Mouse (Mus musculus) inflammation-experienced regulatory T-cells (primary cell): ENCODE results near the gene Slit1. TPM values are rescaled to one million over a fixed set of nuclear protein-coding genes. Genes with fewer than 3 reads are reported as not detected.

Experiments
- polyA plus RNA-seq, 2 experiments: library from polyadenylated mRNA; unstranded; fragments of 100-300 nt; shearing (Covaris generic); gene quantifications; one replicate each; pipeline ENCODE4 v1.2.1; 2017

The Slit1 gene
- polyA plus RNA-seq, result under 1 TPM; 0.22 to 0.83 TPM

DNA sequence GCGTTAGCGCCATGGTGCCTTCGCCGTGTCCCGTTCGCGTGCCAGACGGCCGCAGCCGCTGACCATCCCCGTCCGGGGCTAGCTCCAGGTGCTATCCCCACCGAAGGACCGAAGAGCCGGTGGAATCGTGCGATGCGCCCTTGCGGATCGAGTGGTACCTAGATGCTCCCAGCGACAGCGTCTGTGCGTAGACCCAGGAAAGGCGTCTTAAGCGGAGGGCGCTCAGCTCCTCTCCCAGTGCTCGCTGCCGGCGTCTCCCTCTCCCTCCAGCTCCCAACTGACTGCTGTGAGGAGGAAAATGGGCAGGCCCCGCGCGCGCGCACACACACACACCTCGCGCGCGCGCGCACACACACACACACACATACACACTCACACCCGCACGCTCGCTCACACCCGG lies at the start of gene Slit1:
Gene Slit1 (minus strand): TSS at position 270 of the 400 bp plus-strand sequence.

DNA sequence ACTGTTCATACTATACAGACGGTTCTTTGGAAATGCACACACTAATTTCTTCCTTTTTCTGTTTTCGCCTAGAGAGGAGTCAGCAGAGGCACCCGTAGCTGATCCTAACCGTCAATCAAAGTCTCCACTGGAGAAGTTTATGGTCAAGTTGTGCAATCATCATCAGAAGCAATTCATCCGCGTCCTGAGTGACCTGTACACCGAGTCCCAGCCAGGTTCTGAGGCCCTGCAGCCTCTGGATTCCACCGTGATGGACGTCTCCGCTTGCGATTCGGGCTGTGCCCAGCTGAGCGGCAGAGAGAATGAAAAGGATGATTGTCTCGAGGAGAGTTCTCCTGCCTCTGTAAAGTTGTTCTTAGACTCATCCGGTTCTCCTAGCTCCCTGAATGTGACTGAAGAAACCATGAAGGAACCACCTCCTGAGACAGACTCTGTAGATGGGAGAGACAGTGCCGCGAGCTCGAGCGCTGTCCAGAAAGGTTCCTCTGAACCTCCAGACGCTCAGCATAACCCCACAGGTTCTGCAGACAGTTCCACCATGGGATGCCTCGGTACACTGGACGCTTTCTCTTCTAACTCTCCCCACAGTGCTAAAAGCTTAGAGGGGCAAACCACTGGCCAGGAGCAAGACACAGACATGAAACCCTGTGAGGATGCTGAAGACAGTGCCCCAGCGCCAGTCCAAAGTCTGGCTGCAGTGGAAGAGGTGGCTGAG lies 161.6 kb downstream of the Slit1 start, which contains the start of gene Gm340:
Gene Gm340 (plus strand): TSS at position 665 of the 715 bp plus-strand sequence.

Other genes starting within 250 kb of the Slit1 start
- 1 to 10 TPM; 2.7 to 4.6 TPM for gene Gm340, start 161.3 kb downstream of the Slit1 start, polyA plus RNA-seq
- gene Arhgap19, start 58.4 kb upstream of the Slit1 start, polyA plus RNA-seq, result 1 to 10 TPM; 2.8 to 3.6 TPM
- 1 to 10 TPM; 2.3 to 3.8 TPM for gene Frat1, start 86.3 kb upstream of the Slit1 start, polyA plus RNA-seq
- 10 to 100 TPM; 19.6 to 22.9 TPM for gene Frat2, start 104.5 kb upstream of the Slit1 start, polyA plus RNA-seq
- gene Rrp12, start 152.5 kb upstream of the Slit1 start, polyA plus RNA-seq, result 10 to 100 TPM; 13.5 to 20.8 TPM
- gene Pgam1, start 168.3 kb upstream of the Slit1 start, polyA plus RNA-seq, result 100 to 1,000 TPM; 125 to 133 TPM
- gene Exosc1, start 189.8 kb upstream of the Slit1 start, polyA plus RNA-seq, result 10 to 100 TPM; 66.3 to 84.4 TPM
- 10 to 100 TPM; 56.1 to 71.6 TPM for gene Zdhhc16, start 189.8 kb upstream of the Slit1 start, polyA plus RNA-seq
- gene Mms19, start 237.5 kb upstream of the Slit1 start, polyA plus RNA-seq, result 10 to 100 TPM; 73.3 to 75.2 TPM
- 1 to 10 TPM; 6.4 to 9.0 TPM for gene Ubtd1, start 238.1 kb upstream of the Slit1 start, polyA plus RNA-seq